Mouse (Mus musculus) liver, adult 2 months (tissue): ENCODE measurements around the gene Vmn2r110. TPM values are rescaled to one million over a fixed set of nuclear protein-coding genes. Genes with fewer than 3 reads are reported as not detected.

Source experiments
- DNase-seq: peaks from one replicate; pipeline ENCODE4 v3.0.0-alpha.2; 2011; ENCODE audit warnings: low read depth, low spot score; ENCODE audit errors: extremely low read depth
- H3K27ac ChIP-seq: fragments of 200-500 bp; replicated peaks from 2 replicates; pipeline ENCODE4 v1.5.1; 2012; ENCODE audit warnings: low read depth, mild to moderate bottlenecking, control low read depth, inconsistent platforms, low read length; ENCODE audit not compliant: insufficient read depth
- H3K27me3 ChIP-seq: fragments of 200-500 bp; 2 replicates; pipeline ENCODE4 v1.6.1; 2012; ENCODE audit warnings: mild to moderate bottlenecking, moderate library complexity, low read length, inconsistent platforms; ENCODE audit not compliant: control insufficient read depth, insufficient read depth
- H3K36me3 ChIP-seq: fragments of 200-500 bp; 2 replicates; pipeline ENCODE4 v1.6.1; 2012; ENCODE audit warnings: low read length, inconsistent platforms; ENCODE audit not compliant: control insufficient read depth, insufficient read depth
- H3K4me1 ChIP-seq: fragments of 200-500 bp; 2 replicates; pipeline ENCODE4 v1.6.1; 2011; ENCODE audit warnings: low read length; ENCODE audit not compliant: control insufficient read depth, insufficient read depth
- H3K4me3 ChIP-seq: fragments of 200-500 bp; 2 replicates; pipeline ENCODE4 v1.5.1; 2011; ENCODE audit warnings: low read depth, mild to moderate bottlenecking, control low read depth, low read length, moderate library complexity; ENCODE audit not compliant: insufficient read depth
- H3K79me2 ChIP-seq: fragments of 200-500 bp; 2 replicates; pipeline ENCODE4 v1.6.1; 2012; ENCODE audit warnings: inconsistent platforms, mild to moderate bottlenecking, low read length, moderate library complexity; ENCODE audit not compliant: control insufficient read depth, insufficient read depth
- H3K9ac ChIP-seq: fragments of 200-500 bp; 2 replicates; pipeline ENCODE4 v1.6.1; 2012; ENCODE audit warnings: low read depth, mild to moderate bottlenecking, control low read depth, inconsistent platforms, low read length
- CTCF ChIP-seq: fragments of 200-500 bp; IDR thresholded peaks from 2 replicates; pipeline ENCODE4 v1.5.1; 2011; ENCODE audit warnings: low read depth, low read length, control low read depth
- POLR2A ChIP-seq: fragments of 200-500 bp; IDR thresholded peaks from 2 replicates; pipeline ENCODE4 v1.6.1; 2011; ENCODE audit warnings: low read length, control low read depth; ENCODE audit not compliant: insufficient read depth; ENCODE audit errors: extremely low read depth
- WGBS: fragments of 180-500 bp; shearing (Covaris S2); methylation state at CpG from one replicate; pipeline ENCODE4 v1.1.7; 2018; 5-methylcytosine and 5-hydroxymethylcytosine counted together
- polyA plus RNA-seq: library from polyadenylated mRNA; depleted of rRNA; stranded (reverse); fragments of >200 nt; gene quantifications from 2 replicates; pipeline ENCODE4 v1.2.3, GENCODE M21; 2012; rRNA removed
- total RNA-seq: library from RNA; depleted of rRNA; stranded (reverse); fragments of >200 nt; gene quantifications from 2 replicates; pipeline ENCODE4 v1.2.3, GENCODE M21; 2014; rRNA removed

Vmn2r110 gene
- not detected in 2 replicates for total RNA-seq
- polyA plus RNA-seq = not detected in 2 replicates

DNA sequence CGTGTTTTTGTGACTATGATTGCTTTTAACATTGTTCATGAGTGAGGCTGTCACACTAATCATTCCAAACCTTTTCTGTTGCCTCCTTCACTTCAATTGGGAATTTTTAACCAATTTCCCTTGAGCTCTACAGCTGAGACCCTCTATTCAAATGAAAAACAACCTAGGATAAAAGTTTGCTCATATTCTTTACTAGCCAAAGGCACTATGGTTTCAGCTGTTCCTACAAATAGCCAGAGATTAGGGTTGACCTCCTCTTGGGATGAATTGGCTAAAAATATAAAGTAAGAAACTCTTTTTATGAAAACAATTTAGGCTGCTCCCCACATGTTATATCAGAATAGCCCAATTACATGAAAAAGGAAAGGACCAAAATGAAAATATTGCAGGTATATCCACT is at the start of gene Vmn2r110:
Gene Vmn2r110 (minus strand): TSS at position 101 of the 400 bp plus-strand sequence.
- no peaks in the 10 kb centered on the region for H3K27me3 ChIP-seq
- H3K36me3 ChIP-seq = no peaks in the 10 kb centered on the region
- no peak within 1 kb of the TSS for H3K27ac ChIP-seq
- H3K4me1 ChIP-seq = no peaks in the 10 kb centered on the region
- no peak within 1 kb of the TSS for H3K4me3 ChIP-seq
- WGBS = 26% methylated on average over 1 of the region's 1 CpGs
- H3K79me2 ChIP-seq = no peaks in the 10 kb centered on the region
- no peak for DNase-seq
- H3K9ac ChIP-seq = no peak within 1 kb of the TSS
- TF ChIP-seq CTCF (no peak), POLR2A (no peak)

DNA sequence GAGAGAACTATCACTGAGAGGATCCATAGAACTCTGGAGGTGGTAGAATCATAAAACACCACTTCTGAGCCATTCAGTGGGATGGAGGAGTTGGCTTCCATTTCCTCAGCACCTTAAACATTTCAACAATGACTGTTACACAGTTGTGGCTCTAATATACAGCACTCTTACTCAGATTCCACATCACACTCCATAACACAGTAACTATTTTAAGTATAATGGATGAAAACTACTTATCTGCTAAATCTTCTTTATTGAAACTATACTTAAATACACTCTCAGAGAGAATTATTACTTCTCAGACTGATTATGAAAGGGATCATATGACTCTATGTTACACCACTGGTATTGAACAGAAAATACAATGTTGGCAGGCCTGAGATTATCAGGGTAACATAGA is 28.6 kb upstream of the Vmn2r110 start, which contains the start of gene Fpr-rs3:
Gene Fpr-rs3 (minus strand): TSS at position 101 of the 400 bp plus-strand sequence.
- no peaks in the 10 kb centered on the region for H3K4me1 ChIP-seq
- no peaks in the 10 kb centered on the region for H3K36me3 ChIP-seq
- no peak for TF ChIP-seq CTCF
- no peak for TF ChIP-seq POLR2A
- no peak for DNase-seq
- no peak within 1 kb of the TSS for H3K27ac ChIP-seq
- no peak within 1 kb of the TSS for H3K4me3 ChIP-seq
- H3K9ac ChIP-seq = no peak within 1 kb of the TSS
- no peaks in the 10 kb centered on the region for H3K27me3 ChIP-seq
- H3K79me2 ChIP-seq = no peaks in the 10 kb centered on the region

DNA sequence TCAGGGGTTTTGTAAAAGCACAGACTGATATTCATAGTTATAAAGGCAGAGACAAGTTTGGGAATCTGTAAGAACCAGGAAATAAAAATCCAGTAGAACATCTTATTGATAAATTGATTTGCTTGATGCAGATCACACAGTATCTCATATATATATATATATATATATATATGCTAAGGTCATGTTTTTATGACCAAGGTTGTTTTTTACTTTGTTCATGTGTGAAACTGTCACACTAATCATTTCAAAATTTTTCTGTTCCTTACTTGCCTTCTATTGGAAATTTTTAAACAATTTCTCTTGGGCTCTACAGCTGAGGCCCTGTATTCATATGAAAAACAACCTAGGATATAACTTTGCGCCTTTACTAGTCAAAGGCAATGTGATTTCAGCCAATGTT is 31.6 kb downstream of the Vmn2r110 start, which contains the start of gene Vmn2r109:
Gene Vmn2r109 (minus strand): TSS at position 101 of the 400 bp plus-strand sequence.
- 85% methylated on average over 1 of the region's 1 CpGs for WGBS
- no peak within 1 kb of the TSS for H3K9ac ChIP-seq
- DNase-seq = no peak
- no peaks in the 10 kb centered on the region for H3K27me3 ChIP-seq
- no peak within 1 kb of the TSS for H3K4me3 ChIP-seq
- no peaks in the 10 kb centered on the region for H3K79me2 ChIP-seq
- no peak within 1 kb of the TSS for H3K27ac ChIP-seq
- H3K4me1 ChIP-seq = no peaks in the 10 kb centered on the region
- TF ChIP-seq CTCF = no peak
- TF ChIP-seq POLR2A = no peak
- no peaks in the 10 kb centered on the region for H3K36me3 ChIP-seq

Other genes with a start within 250 kb of the Vmn2r110 start
- gene Vmn1r224, start 182.3 kb downstream of the Vmn2r110 start, total RNA-seq = not detected in 2 replicates
- gene Vmn1r224, start 182.3 kb downstream of the Vmn2r110 start, polyA plus RNA-seq = not detected in 2 replicates
- not detected in 2 replicates for gene Vmn2r108, start 115.1 kb downstream of the Vmn2r110 start, total RNA-seq
- gene Vmn2r108, start 115.1 kb downstream of the Vmn2r110 start, polyA plus RNA-seq = not detected in 2 replicates
- not detected in 2 replicates for gene Vmn1r225, start 98.3 kb downstream of the Vmn2r110 start, total RNA-seq
- gene Vmn1r225, start 98.3 kb downstream of the Vmn2r110 start, polyA plus RNA-seq = not detected in 2 replicates
- gene Vmn2r109, start 31.7 kb downstream of the Vmn2r110 start, total RNA-seq = not detected in 2 replicates
- not detected in 2 replicates for gene Vmn2r109, start 31.7 kb downstream of the Vmn2r110 start, polyA plus RNA-seq
- not detected in 2 replicates for gene Fpr-rs3, start 28.5 kb upstream of the Vmn2r110 start, total RNA-seq
- gene Fpr-rs3, start 28.5 kb upstream of the Vmn2r110 start, polyA plus RNA-seq = not detected in 2 replicates
- gene Vmn1r226, start 86.4 kb upstream of the Vmn2r110 start, total RNA-seq = not detected in 2 replicates
- gene Vmn1r226, start 86.4 kb upstream of the Vmn2r110 start, polyA plus RNA-seq = not detected in 2 replicates
- not detected in 2 replicates for gene Vmn1r227, start 133.4 kb upstream of the Vmn2r110 start, total RNA-seq
- not detected in 2 replicates for gene Vmn1r227, start 133.4 kb upstream of the Vmn2r110 start, polyA plus RNA-seq
- gene Vmn1r228, start 189.7 kb upstream of the Vmn2r110 start, total RNA-seq = not detected in 2 replicates
- gene Vmn1r228, start 189.7 kb upstream of the Vmn2r110 start, polyA plus RNA-seq = not detected in 2 replicates
- gene Vmn1r229, start 215.1 kb upstream of the Vmn2r110 start, total RNA-seq = not detected in 2 replicates
- not detected in 2 replicates for gene Vmn1r229, start 215.1 kb upstream of the Vmn2r110 start, polyA plus RNA-seq
- gene Vmn1r230, start 244.0 kb upstream of the Vmn2r110 start, total RNA-seq = not detected in 2 replicates
- not detected in 2 replicates for gene Vmn1r230, start 244.0 kb upstream of the Vmn2r110 start, polyA plus RNA-seq